Mouse (Mus musculus): Measurements from ENCODE around the gene Slc2a5. TPM values are rescaled to one million over a fixed set of nuclear protein-coding genes. Genes with fewer than 3 reads are reported as not detected.

Slc2a5 gene
- 0.62 TPM in 1 of 2 replicates, not detected in the other for polyA plus RNA-seq (2011; ENCODE audit: insufficient read depth, insufficient read length, low replicate concordance, missing spikeins)

- Histone ChIP-seq H3K4me3 (replicated peaks; ENCODE audit: control insufficient read depth, low read depth, low read length) (no peak within 1 kb of the TSS), H3K27ac (ENCODE audit: control insufficient read depth, insufficient read depth, low read depth, low read length, poor library complexity) (no peak within 1 kb of the TSS), H3K4me1 (ENCODE audit: control insufficient read depth, insufficient read depth, low read length) (no peaks in the 10 kb centered on the region; the same call in 1 of the 2 replicates)
- WGBS = 65% methylated on average over 15 of the region's 15 CpGs
- TF ChIP-seq POLR2A (IDR thresholded peaks at IDR 0.05; ENCODE audit: borderline replicate concordance, control insufficient read depth, low read depth, low read length) (no peak), CTCF (IDR thresholded peaks at IDR 0.05; ENCODE audit: control insufficient read depth, insufficient read depth, low read length) (no peak)
Observed at GRCm38 (mm10) chr4:150119055-150119454, at the start of gene Slc2a5. Slc2a5 (plus strand) TSS chr4:150119283.

DNA sequence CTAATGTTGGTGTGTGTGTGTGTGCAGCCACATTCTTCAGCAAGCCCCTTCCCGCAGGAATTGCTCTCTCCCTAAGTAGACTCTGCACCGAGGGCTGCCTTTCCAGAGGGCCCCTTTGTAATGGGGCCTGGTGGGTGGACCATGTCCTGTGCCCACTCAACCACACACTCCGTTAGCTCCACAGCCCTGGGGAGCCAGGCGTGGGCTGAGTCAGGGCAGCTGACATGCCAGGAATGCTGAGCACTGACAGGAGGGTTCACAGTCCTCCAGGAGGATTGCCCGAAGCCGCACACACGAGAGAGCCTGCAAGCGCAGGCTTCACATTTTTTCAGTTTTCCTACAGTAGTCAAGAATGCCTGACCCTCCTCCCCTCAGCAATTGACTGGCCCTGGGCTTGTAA lies 48.9 kb upstream of the Slc2a5 start:
- WGBS = 87% methylated on average over 8 of the region's 8 CpGs
- H3K4me3 ChIP-seq (replicated peaks; ENCODE audit: control insufficient read depth, low read depth, low read length) = no peak overlapping the region
- H3K4me1 ChIP-seq (ENCODE audit: control insufficient read depth, insufficient read depth, low read length) = no peaks in the 10 kb centered on the region; the same call in 1 of the 2 replicates
- TF ChIP-seq POLR2A (IDR thresholded peaks at IDR 0.05; ENCODE audit: borderline replicate concordance, control insufficient read depth, low read depth, low read length) = no peak
- TF ChIP-seq CTCF (IDR thresholded peaks at IDR 0.05; ENCODE audit: control insufficient read depth, insufficient read depth, low read length) = no peak
- H3K27ac ChIP-seq (ENCODE audit: control insufficient read depth, insufficient read depth, low read depth, low read length, poor library complexity) = no peak overlapping the region

DNA sequence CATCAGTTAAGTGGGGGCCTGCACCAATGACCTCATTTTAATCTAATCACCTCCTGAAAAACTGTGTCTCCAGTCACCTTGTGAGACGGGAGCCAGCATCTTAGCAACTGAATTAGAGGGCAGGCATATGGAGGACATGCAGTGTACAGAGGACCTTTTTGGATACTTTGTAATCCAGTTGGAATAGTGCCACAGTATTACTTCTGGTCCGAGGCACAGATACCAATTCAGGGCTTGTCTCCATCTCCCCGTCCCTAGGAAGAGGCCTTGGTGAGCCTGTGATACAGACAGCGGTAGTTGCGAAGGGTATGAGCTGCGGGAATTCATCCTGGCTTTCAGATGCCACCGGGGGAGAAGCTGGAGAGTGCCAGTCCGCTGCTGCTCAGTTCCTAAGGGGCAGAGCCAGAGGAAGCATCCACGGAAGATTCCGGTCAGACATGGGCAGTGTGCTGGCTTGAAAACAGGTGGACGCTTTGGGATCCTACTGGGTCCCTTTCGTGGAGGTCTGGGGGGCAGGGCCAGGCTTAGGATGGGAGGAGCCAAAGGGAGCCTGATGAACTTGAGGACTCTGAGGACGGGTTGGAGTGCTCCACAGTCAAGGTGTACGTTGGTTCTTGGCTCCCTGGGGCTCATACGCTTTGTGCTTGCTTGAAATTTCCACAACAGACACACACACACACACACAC lies 46.5 kb upstream of the Slc2a5 start:
- WGBS = 76% methylated on average over 15 of the region's 15 CpGs

DNA sequence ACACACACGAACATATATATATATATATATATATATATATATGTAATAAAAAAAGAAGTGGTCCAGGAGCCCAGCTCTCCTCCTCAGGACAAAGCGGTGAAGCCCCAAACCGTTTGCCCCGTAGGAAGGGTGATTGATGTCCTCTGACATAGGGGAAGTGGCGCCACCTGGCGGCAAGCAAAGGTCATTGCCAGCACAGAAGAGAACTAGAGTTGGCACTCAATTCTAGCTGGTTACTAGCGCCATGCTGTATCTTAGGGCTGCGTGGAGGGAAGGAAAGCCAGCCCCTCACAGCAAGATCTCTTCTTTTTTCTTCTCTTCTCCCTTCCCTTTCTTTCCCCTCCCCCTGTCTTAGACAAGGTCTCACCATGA lies 46.0 kb upstream of the Slc2a5 start:
- H3K27ac ChIP-seq (ENCODE audit: control insufficient read depth, insufficient read depth, low read depth, low read length, poor library complexity) = no peak overlapping the region
- peaks cover 2% of the 10 kb centered on the region; the same call in 1 of the 2 replicates for H3K4me1 ChIP-seq (ENCODE audit: control insufficient read depth, insufficient read depth, low read length)
- 10% methylated on average over 8 of the region's 8 CpGs for WGBS
- peak; percentile 94 for TF ChIP-seq CTCF (IDR thresholded peaks at IDR 0.05; ENCODE audit: control insufficient read depth, insufficient read depth, low read length)
- TF ChIP-seq POLR2A (IDR thresholded peaks at IDR 0.05; ENCODE audit: borderline replicate concordance, control insufficient read depth, low read depth, low read length) = no peak
- no peak overlapping the region for H3K4me3 ChIP-seq (replicated peaks; ENCODE audit: control insufficient read depth, low read depth, low read length)

More for the DNA sequence above, 46.5 kb upstream of the Slc2a5 start:
- no peak overlapping the region for H3K27ac ChIP-seq (ENCODE audit: control insufficient read depth, insufficient read depth, low read depth, low read length, poor library complexity)
- no peak overlapping the region for H3K4me3 ChIP-seq (replicated peaks; ENCODE audit: control insufficient read depth, low read depth, low read length)
- TF ChIP-seq CTCF (IDR thresholded peaks at IDR 0.05; ENCODE audit: control insufficient read depth, insufficient read depth, low read length) = no peak
- TF ChIP-seq POLR2A (IDR thresholded peaks at IDR 0.05; ENCODE audit: borderline replicate concordance, control insufficient read depth, low read depth, low read length) = no peak
- H3K4me1 ChIP-seq (ENCODE audit: control insufficient read depth, insufficient read depth, low read length) = peaks cover 2% of the 10 kb centered on the region; the same call in 1 of the 2 replicates

- Histone ChIP-seq H3K27ac (ENCODE audit: control insufficient read depth, insufficient read depth, low read depth, low read length, poor library complexity) (no peak overlapping the region), H3K4me3 (replicated peaks; ENCODE audit: control insufficient read depth, low read depth, low read length) (no peak overlapping the region), H3K4me1 (ENCODE audit: control insufficient read depth, insufficient read depth, low read length) (peaks cover 2% of the 10 kb centered on the region)
- TF ChIP-seq CTCF (IDR thresholded peaks at IDR 0.05; ENCODE audit: control insufficient read depth, insufficient read depth, low read length) (no peak), POLR2A (IDR thresholded peaks at IDR 0.05; ENCODE audit: borderline replicate concordance, control insufficient read depth, low read depth, low read length) (no peak)
- 83% methylated on average over 7 of the region's 7 CpGs for WGBS
Observed at GRCm38 (mm10) chr4:150075350-150075749, 43.7 kb upstream of the Slc2a5 start.

DNA sequence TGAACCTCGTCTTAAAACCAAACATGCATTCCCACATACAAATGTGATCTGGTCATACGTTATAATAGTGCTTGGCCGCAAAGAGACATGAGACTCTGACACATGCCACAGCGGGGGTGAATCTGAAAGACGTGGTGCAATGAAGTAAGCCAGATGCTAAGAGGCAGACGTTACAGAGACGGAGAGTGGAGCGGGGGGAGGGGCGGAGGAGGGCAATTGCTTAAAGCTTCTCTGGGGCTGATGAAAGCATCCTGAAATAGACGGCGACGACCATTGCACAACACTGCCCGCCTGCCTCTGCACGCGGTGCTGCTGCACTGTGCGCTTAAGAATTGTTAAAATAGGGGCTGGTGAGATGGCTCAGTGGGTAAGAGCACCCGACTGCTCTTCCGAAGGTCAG lies 42.9 kb upstream of the Slc2a5 start:
- peaks cover 2% of the 10 kb centered on the region for H3K4me1 ChIP-seq (ENCODE audit: control insufficient read depth, insufficient read depth, low read length)
- H3K4me3 ChIP-seq (replicated peaks; ENCODE audit: control insufficient read depth, low read depth, low read length) = no peak overlapping the region
- WGBS = 36% methylated on average over 18 of the region's 18 CpGs
- TF ChIP-seq CTCF (IDR thresholded peaks at IDR 0.05; ENCODE audit: control insufficient read depth, insufficient read depth, low read length) (no peak), POLR2A (IDR thresholded peaks at IDR 0.05; ENCODE audit: borderline replicate concordance, control insufficient read depth, low read depth, low read length) (no peak)
- H3K27ac ChIP-seq (ENCODE audit: control insufficient read depth, insufficient read depth, low read depth, low read length, poor library complexity) = peak overlapping the region; percentile 75

DNA sequence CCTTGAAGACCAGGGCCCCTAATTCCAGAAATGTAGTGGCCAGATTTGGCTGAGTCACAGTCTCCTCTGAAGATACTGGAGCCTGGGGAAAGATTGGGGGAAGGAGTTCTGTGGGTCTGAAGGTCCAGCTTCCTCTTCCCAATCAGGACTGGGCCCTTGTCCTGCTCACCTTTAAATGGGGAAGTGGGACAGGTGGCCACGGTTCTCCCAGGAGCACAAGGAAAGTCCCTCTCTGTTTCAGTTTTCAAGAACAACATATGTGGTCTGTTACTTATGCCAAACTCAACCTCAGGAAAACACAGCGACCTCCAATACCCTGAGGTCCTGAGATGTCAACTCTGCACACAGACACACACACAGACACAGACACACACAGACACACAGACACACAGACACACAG lies 40.4 kb upstream of the Slc2a5 start:
- TF ChIP-seq CTCF (IDR thresholded peaks at IDR 0.05; ENCODE audit: control insufficient read depth, insufficient read depth, low read length) (no peak), POLR2A (IDR thresholded peaks at IDR 0.05; ENCODE audit: borderline replicate concordance, control insufficient read depth, low read depth, low read length) (no peak)
- H3K27ac ChIP-seq (ENCODE audit: control insufficient read depth, insufficient read depth, low read depth, low read length, poor library complexity) = no peak overlapping the region
- WGBS = 23% methylated on average over 2 of the region's 2 CpGs
- H3K4me3 ChIP-seq (replicated peaks; ENCODE audit: control insufficient read depth, low read depth, low read length) = no peak overlapping the region
- peaks cover 2% of the 10 kb centered on the region for H3K4me1 ChIP-seq (ENCODE audit: control insufficient read depth, insufficient read depth, low read length)

DNA sequence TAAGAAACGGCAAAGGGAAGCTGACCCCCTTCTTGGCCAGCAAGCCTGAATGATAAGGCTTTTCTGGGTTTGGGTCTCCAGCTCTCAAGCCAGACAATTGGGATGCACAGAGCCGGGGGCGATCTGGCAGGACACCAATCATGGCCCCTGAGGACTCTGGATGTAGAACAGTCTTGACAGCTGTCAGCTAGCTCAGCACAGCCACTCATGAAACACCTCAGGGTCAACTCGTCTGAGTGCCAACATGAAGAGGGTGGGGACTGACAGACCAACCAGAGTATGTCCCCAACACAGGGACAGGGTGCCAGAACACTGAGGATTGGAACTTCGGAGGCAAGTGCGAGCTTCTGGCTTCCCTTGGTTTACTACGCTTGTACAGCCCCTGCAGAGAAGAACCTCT lies 39.8 kb upstream of the Slc2a5 start:
- H3K4me1 ChIP-seq (ENCODE audit: control insufficient read depth, insufficient read depth, low read length) = peaks cover 2% of the 10 kb centered on the region
- H3K27ac ChIP-seq (ENCODE audit: control insufficient read depth, insufficient read depth, low read depth, low read length, poor library complexity) = no peak overlapping the region
- 76% methylated on average over 7 of the region's 7 CpGs for WGBS
- no peak overlapping the region for H3K4me3 ChIP-seq (replicated peaks; ENCODE audit: control insufficient read depth, low read depth, low read length)
- TF ChIP-seq POLR2A (IDR thresholded peaks at IDR 0.05; ENCODE audit: borderline replicate concordance, control insufficient read depth, low read depth, low read length) (no peak), CTCF (IDR thresholded peaks at IDR 0.05; ENCODE audit: control insufficient read depth, insufficient read depth, low read length) (no peak)

Data from bone marrow, adult 2 months (tissue).